Mouse (Mus musculus): ENCODE results near the gene Olfr462.

Olfr462 gene

GRCm38 (mm10) chr11:87892168-87892567 lies at the start of gene Olfr462:
TSS of gene Olfr462 (minus strand) at chr11:87892268.
- no peak for DNase-seq (ENCODE audit: low spot score in 2 of 2)

DNA sequence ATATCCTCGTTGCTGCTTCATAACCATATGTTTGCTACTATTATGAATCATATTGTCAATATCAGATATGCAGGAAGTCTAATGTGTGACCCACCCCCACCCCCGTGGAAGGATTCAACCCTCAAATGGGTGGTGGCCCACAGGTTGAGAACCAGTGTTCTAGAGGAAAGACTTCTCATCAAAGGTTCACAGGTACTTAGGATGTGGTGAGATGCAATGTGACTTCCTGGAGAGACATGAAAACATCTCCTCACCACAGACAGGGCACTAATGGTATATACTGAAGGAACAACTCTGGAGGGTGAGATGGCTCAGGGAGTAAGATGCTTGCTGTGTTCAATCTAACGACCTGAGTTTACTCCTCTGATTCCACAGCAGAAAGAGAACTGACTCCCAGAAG lies 43.4 kb upstream of the Olfr462 start:
- DNase-seq (ENCODE audit: low spot score in 2 of 2): no peak

DNA sequence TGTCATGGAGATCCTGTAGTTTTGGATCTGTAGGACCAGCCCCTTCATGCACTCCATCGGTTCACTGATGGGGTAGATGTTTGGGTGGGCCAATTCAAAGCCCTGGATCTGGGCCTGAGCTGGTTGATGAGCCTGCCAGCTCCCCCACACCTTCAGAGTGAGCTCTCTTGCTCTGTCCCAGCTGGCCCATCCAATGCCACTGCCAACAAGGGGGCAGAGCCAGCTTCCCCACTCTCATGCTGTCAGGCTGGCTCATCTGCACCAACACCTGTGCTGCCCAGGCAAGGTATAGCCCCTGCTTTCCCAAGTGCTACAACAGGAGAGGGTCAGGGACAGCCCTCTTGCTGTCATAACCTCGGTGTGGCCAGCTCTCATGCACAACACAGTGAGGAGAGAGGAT lies 41.7 kb upstream of the Olfr462 start:
- DNase-seq (ENCODE audit: low spot score in 2 of 2): no peak

GRCm38 (mm10) chr11:87930348-87930747 lies 38.3 kb upstream of the Olfr462 start:
- no peak for DNase-seq (ENCODE audit: low spot score in 2 of 2)

DNA sequence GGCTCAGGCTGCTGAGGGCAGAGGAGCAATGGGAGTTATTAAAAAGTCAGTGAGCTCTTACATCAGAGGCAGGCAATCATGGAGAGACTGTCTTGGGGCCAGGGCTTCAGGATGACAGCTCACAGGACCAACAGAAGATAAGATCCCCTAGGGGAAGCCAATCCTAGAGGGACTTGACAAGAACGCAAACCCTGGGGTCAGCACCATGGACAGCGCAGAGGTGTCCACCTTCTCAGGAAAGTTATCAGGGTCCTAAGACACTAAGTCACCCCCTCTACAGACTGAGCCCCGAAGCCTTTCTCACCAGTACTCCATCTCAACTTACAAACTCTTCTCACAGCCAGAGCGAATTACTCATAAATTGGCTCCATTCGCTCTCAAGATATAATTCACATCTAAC lies 28.9 kb upstream of the Olfr462 start, which contains the start of gene Olfr464:
Gene Olfr464, minus strand, starts transcription at position 2 of the 400 bp plus-strand sequence.
- DNase-seq (ENCODE audit: low spot score in 2 of 2): peak in 1 of 2 experiments; percentile 53

DNA sequence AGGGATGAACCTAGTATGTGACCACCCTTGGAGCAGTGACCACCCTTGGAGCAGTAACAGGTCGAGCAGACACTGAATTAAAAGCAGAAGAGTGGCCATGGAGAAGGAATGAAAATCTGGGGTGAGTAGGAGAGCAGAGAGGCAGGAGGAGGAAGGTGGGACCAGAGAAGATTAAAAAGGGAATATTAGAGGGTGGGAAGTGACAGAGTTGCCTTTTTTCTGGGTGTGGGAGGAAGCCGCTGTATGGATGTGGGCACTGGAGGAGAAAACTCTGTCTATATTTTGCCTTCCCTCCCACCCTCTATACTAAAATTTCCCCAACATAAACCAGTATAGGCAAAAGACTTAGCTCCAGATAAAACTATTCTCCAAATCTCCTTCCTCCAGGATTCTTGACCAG lies 28.2 kb upstream of the Olfr462 start:
- no peak for DNase-seq (ENCODE audit: low spot score in 2 of 2)

DNA sequence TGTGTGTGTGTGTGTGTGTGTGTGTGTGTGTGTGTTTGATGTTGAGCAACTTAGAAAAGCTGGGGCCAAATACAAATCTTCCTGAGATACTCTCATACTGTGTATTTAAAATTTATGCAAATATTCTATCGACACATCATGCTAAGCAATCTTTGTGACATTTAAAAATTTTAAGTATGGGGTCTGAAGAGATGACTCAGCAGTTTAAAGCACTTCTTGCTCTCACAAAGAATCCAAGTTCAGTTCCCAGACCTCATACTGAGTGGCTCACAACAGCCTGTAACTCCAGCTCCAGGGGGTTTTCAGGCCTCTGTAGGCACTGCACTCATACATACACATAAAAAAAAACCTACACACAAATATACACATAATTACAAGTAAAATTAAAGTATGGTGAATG lies 23.9 kb upstream of the Olfr462 start:
- DNase-seq (ENCODE audit: low spot score in 2 of 2): no peak

DNA sequence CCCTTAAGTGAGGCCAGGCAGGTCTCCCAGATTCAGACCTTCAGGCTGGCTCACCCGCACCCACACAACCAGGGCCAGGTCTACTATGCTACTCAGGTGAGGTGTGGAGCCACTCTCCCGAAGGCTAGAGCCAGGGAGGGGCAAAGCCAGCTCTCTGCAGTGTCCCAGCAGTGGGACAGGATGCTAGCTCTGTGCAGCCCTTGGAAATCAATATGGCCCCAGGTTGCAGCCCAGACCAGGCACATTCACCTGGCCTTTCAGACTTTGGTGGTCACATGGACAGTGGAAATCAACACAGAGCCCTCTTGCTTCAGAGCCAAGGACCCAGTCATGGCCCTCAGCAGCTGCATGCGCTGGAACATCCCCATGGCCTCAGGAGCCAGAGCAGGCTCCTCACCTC lies 12.3 kb upstream of the Olfr462 start:
- no peak for DNase-seq (ENCODE audit: low spot score in 2 of 2)

DNA sequence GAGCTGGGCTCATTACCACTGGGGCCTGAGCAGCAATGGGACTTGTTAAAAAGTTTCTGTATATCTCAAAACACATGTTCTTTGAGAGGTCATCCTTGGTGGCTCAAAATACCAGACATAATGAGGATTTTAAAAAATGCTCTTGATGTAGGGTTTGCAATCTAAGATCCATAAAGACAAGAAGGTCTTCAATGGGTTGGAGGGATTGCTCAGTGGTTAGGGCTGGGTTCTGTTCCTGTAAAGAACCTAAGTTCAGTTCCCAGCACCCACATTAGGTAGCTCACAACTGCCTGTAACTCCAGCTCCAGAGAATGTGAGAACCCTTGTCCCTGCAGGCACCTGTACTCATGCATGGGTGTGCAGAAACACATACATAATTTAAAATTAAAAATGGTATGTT lies 5.2 kb upstream of the Olfr462 start, which contains the start of gene Olfr463:
Gene Olfr463, minus strand, starts transcription at position 101 of the 400 bp plus-strand sequence.
- no peak for DNase-seq (ENCODE audit: low spot score in 2 of 2)

DNA sequence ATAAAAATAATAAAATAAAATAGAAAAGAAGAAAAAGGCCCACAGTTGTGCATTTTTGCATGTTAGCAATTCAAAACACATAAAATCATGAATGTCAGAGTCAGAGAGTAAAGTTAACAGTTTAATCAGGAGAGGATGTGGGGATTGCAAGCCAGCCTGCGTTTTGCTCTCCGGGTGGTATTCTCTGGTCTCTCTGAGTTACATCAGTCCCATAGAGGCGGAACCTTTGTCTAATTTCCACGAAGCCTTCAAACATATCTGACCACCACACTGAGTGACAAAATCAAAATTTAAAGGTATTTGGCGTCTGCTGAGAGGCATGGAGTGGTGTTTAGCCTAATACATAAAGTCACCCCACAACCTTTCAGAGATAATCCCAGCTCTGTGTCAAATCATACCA lies 7.2 kb downstream of the Olfr462 start:
- DNase-seq (ENCODE audit: low spot score in 2 of 2): no peak

GRCm38 (mm10) chr11:87883493-87883892 lies 8.6 kb downstream of the Olfr462 start:
- no peak for DNase-seq (ENCODE audit: low spot score in 2 of 2)

GRCm38 (mm10) chr11:87881714-87882113 lies 10.4 kb downstream of the Olfr462 start:
- DNase-seq (ENCODE audit: low spot score in 2 of 2): no peak

DNA sequence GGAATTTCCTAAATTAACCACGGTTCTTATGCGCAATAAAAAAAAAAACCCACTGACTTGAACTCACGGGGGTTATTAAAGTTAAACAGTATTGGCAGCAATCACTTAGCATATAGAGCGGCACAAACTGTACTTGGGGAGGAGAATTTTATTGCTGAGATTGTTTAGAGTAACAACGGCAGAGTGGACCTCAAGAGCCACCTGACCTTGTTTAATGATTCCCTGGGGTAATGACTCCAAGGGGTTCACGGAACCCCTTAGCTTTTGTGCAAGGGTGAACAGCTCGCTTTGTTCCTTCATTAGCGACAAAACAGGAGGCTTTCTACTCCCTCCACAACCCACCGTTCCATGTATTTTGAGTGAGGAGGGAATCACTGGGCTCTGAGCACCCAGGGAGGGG lies 12.2 kb downstream of the Olfr462 start:
- DNase-seq (ENCODE audit: low spot score in 2 of 2): no peak

DNA sequence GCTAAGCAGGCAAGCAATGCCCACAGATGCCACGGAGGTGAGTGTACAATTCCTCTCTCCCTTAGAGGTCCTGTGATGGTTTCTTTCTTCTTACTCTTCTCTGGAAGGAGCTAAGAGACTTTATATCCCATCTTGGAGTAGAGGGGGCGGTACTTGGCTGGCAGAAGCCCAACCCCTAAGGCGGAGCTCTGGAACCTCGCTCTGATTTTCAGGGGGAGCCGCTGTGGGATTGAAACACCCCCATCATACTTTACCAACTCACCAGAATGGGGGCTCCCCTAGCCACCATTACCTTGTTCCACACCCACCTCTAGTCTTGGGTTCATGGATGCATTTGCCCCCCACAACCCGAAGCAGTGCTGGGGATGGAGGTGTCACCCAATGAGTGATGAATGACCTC lies 16.6 kb downstream of the Olfr462 start, which contains the start of gene Epx:
Gene Epx, minus strand, starts transcription at position 101 of the 400 bp plus-strand sequence.
- DNase-seq (ENCODE audit: low spot score in 2 of 2): no peak

GRCm38 (mm10) chr11:87871766-87872165 lies 20.3 kb downstream of the Olfr462 start:
- no peak for DNase-seq (ENCODE audit: low spot score in 2 of 2)

DNA sequence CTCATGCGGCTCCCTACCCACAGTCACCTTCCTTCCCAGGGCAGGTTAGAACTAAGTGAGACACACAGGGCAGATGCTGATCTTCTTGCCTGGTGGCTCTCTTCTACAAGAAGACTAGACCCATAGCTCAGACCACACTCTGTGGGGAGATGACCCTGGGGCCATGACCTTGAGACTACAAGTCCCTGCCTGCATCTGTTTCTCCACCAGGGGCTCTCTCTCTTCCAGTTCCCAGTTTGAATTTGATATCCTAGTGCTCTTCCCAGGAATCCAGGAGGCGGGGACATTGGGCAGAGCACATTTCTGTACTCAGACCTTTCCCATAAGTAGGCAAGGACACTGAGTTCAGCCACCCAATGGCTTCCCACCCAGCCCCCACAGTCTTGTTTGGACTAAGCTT lies 22.0 kb downstream of the Olfr462 start:
- no peak for DNase-seq (ENCODE audit: low spot score in 2 of 2)

DNA sequence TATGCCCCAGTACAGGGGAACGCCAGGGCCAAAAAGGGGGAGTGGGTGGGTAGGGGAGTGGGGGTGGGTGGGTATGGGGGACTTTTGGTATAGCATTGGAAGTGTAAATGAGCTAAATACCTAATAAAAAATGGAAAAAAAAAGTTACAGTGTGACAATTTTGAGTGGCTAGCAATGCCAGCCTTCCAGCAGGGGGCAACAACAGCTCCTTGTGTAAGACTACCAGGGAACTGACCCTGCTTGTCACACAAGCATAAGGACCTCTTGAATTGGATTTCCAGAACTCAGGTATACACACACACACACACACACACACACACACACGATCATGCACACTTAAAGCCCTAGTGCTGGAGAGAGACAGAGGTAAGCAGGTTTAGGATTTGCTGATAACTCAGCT lies 25.2 kb downstream of the Olfr462 start:
- peak in 1 of 2 experiments; percentile 62 for DNase-seq (ENCODE audit: low spot score in 2 of 2)

GRCm38 (mm10) chr11:87862805-87863204 lies 29.3 kb downstream of the Olfr462 start:
- no peak for DNase-seq (ENCODE audit: low spot score in 2 of 2)

DNA sequence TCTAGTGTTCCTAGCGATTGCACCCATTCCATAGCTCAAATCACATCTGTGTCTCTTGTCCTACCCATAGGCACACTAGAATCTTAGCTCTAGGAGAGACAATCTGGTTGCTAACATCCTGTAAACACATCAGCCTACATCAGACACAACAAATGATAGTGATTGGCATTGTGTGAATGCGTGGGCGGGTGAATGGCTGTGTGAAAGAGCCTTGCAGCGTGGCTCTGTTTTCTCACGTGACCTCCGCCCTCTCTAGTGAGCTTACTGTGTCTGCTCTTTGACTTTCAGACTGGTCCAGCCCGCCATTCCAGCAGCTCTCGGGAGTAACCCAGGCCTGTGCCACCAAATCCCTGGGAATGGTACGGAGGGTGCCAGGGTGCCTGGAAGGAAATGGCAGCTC lies 31.6 kb downstream of the Olfr462 start:
- DNase-seq (ENCODE audit: low spot score in 2 of 2): no peak

DNA sequence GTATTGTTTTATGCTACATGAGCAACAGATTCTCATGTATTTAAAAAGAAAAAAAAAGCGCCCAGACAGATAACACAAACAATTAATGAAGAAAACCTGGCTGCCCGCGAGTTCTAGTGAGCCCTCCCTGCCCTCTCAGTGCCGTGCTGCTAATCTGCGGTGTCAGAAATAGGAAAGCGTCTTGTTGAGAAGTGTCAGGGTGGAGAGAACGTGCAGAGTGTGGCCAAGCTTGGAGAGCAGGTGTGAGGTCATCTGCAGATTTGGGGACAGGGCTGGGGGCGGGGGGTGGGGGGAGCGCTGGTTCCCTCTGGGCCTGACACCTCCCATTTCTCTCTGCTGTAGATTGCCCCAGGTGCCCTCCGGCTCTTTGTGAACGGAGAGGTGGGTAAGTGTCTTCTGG lies 32.8 kb downstream of the Olfr462 start:
- DNase-seq (ENCODE audit: low spot score in 2 of 2): no peak

DNA sequence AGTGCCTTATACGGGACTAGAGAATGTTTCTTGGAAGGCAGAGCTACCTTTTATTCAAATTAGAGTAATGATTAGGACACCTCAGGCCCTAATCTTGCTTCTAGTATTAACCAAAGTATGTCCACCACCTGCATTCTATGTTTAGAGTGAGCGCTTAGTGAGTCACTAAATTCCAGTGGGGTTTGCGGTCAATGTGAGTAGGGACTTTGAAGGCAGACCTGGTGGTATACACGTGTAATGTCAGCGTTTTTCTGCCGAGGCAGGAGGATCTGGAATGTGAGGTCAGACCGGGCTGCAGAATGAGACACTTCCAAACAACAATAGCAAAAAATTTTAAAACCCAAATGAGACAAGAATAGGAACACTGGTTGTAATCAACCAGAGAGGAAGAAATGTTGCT lies 37.5 kb downstream of the Olfr462 start:
- DNase-seq (ENCODE audit: low spot score in 2 of 2): no peak

- peak in 1 of 2 experiments; percentile 8 for DNase-seq (ENCODE audit: low spot score in 2 of 2)
These were observed 38.5 kb downstream of the Olfr462 start for GRCm38 (mm10) chr11:87853597-87853954.

GRCm38 (mm10) chr11:87852690-87853596 lies 39.1 kb downstream of the Olfr462 start, which contains the start of gene Mks1:
TSS of gene Mks1 (plus strand) at chr11:87853215.
- peak; percentile 72 to 91 for DNase-seq (ENCODE audit: low spot score in 2 of 2)

Measured in spleen, postnatal 10 days (tissue).